Mouse (Mus musculus) mouse embryonic stem cell (cell line): ENCODE measurements around the gene Gm13199.

Experiments used
- in situ Hi-C, 2 experiments: fragments of 300-500 bp; cut with MboI; formaldehyde crosslinking; loops; 1 replicate in 1 of 2; 3 replicates in 1 of 2; pipeline ENCODE4 v1.14.3; 2019 to 2020; ENCODE audit warnings: low sequenced_read_pairs in 2 of 2, low pct_unique_long_range_greater_than_20kb in 1 of 2, mixed read lengths in 1 of 2; ENCODE audit not compliant: unreplicated experiment in 1 of 2

The Gm13199 gene

GRCm38 (mm10) chr2:5825265-5825913, 37.3 kb downstream of the Gm13199 start:
- in situ Hi-C loops: no loop called here

GRCm38 (mm10) chr2:5824685-5825084, 38.0 kb downstream of the Gm13199 start:
- in situ Hi-C loops: no loop called here

- in situ Hi-C loops: no loop called here
Observed at GRCm38 (mm10) chr2:5824213-5824612, 38.5 kb downstream of the Gm13199 start.

GRCm38 (mm10) chr2:5822449-5822848, 40.3 kb downstream of the Gm13199 start:
- in situ Hi-C loops: no loop called here

GRCm38 (mm10) chr2:5821264-5821663, 41.5 kb downstream of the Gm13199 start:
- in situ Hi-C loops: no loop called here
